Mouse (Mus musculus) hindbrain, embryonic 15.5 days (tissue): ENCODE measurements around the gene Nacc1. TPM values are rescaled to one million over a fixed set of nuclear protein-coding genes. Genes with fewer than 3 reads are reported as not detected.
A peak's percentile ranks its signal among the peaks of the same experiment; 100 is the strongest.
"Not testable (repeated sequence)": the region's sequence is repeated elsewhere in the genome, so short reads cannot be mapped to it uniquely, and the experiment has no call there.

Experiments used
- ATAC-seq: fragments of 200-750 bp; cut with Nextera tagmentation; 2 replicates; pipeline ENCODE4 v1.8.0; 2017; ENCODE audit warnings: low read depth, moderate number of reproducible peaks, moderate TSS enrichment; ENCODE audit not compliant: low FRiP score
- H3K27ac ChIP-seq: fragments of 300-500 bp; sonication (generic); replicated peaks from 2 replicates; pipeline ENCODE4 v1.5.1; 2015; ENCODE audit warnings: mild to moderate bottlenecking, inconsistent platforms
- H3K27me3 ChIP-seq: fragments of 300-500 bp; sonication (generic); 2 replicates; pipeline ENCODE4 v1.6.1; 2015; ENCODE audit warnings: control low read depth, inconsistent platforms
- H3K36me3 ChIP-seq: fragments of 300-500 bp; sonication (generic); 2 replicates; pipeline ENCODE4 v1.6.1; 2015; ENCODE audit warnings: control low read depth, inconsistent platforms
- H3K4me1 ChIP-seq: fragments of 300-500 bp; sonication (generic); replicated peaks from 2 replicates; pipeline ENCODE4 v1.6.1; 2015; ENCODE audit warnings: control low read depth, inconsistent platforms
- H3K4me2 ChIP-seq: fragments of 300-500 bp; sonication (generic); 2 replicates; pipeline ENCODE4 v1.6.1; 2015; ENCODE audit warnings: moderate library complexity, mild to moderate bottlenecking, inconsistent platforms
- H3K4me3 ChIP-seq: fragments of 300-500 bp; sonication (generic); 2 replicates; pipeline ENCODE4 v1.5.1; 2015; ENCODE audit warnings: mild to moderate bottlenecking, inconsistent platforms
- H3K9ac ChIP-seq: fragments of 300-500 bp; sonication (generic); 2 replicates; pipeline ENCODE4 v1.6.1; 2015; ENCODE audit warnings: inconsistent platforms
- H3K9me3 ChIP-seq: fragments of 300-500 bp; sonication (generic); 2 replicates; pipeline ENCODE4 v1.6.1; 2016; ENCODE audit warnings: control low read depth, inconsistent platforms
- WGBS: fragments of 180-500 bp; shearing (Covaris S2); methylation state at CpG from one replicate; pipeline ENCODE4 v1.1.7; 2015; 5-methylcytosine and 5-hydroxymethylcytosine counted together
- polyA plus RNA-seq: library from polyadenylated mRNA; unstranded; fragments of >200 nt; fragmentation: Nextera tagmentation; extraction: Ambion mirVana; gene quantifications from 2 replicates; pipeline ENCODE4 v1.2.1, GENCODE M21; 2015

Nacc1 gene
- polyA plus RNA-seq, 1 experiment from 2014 or later, result 16.1 TPM

DNA sequence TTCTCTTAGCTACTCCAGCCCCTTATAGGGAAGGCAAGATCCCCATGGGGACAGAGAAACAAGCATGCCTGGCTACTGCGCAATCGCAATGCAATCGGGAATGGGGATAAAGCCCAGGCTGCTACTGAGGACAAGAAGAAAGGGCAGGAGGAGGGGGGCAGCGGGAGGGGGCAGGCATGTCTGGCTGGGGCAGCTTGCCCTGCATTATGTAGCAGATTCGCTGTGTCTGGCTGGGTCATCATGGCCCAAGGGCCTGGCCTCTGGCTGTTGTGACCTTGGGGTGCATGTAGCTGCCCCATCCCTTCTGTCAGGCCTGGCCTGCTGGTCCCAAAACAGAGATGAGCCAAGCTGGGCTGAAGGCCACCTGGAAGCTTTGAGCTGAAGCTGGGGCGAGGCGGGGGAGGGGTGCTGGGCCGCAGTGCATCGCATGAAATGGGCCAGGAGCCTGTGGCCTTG lies 52.8 kb downstream of the Nacc1 start:
- WGBS, result 19% methylated on average over 9 of the region's 9 CpGs
- ATAC-seq, result no peak
- peaks cover 27% of the 10 kb centered on the region for H3K4me1 ChIP-seq
- no peak overlapping the region for H3K4me3 ChIP-seq
- peaks cover 23% of the 10 kb centered on the region for H3K36me3 ChIP-seq
- H3K9me3 ChIP-seq, result no peaks in the 10 kb centered on the region
- no peak overlapping the region for H3K4me2 ChIP-seq
- peak overlapping the region; percentile 68 for H3K27ac ChIP-seq
- no peak overlapping the region for H3K9ac ChIP-seq
- no peaks in the 10 kb centered on the region for H3K27me3 ChIP-seq

DNA sequence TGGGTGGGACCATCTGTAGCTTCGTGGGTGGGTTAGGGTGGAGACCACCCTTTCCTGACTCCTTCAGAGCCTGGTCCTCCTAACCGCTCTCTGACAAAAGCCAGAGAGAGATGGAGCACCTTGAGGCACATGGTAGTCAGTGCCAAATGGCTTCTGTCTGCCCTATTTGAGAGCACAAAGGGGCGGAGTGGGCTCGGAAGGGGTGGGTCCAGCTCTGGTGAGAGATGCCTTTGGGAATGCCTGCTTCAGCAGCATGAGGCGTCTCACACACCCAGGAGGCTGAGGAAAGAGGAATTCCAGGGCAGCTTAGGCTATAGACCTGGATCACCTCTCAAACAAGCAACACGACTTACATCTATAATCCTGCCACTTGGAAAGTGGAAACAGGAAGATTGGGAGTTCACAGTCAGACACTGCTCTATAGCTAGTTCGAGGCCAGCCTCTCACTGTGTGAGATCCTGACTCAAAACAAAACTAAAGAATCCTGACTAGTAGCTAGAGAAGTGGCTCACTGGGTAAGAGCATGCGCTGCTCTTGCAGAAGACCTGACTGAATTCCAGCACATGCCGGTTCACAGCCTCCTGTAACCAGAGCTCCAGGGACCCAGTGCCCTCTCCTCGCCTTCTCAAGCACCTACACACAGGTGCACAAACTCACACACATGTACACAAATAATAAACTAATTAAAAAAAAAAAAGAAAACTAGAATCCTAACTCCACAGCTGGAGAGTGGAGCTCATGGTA lies 53.6 kb downstream of the Nacc1 start:
- H3K4me3 ChIP-seq, result no peak overlapping the region
- H3K9me3 ChIP-seq, result no peaks in the 10 kb centered on the region
- H3K4me2 ChIP-seq, result no peak overlapping the region
- WGBS, result 57% methylated on average over 10 of the region's 10 CpGs
- no peak overlapping the region for H3K9ac ChIP-seq
- H3K27me3 ChIP-seq, result no peaks in the 10 kb centered on the region
- H3K27ac ChIP-seq, result peak overlapping the region; percentile 68; the same call in 1 of the 2 replicates
- H3K4me1 ChIP-seq, result peaks cover 27% of the 10 kb centered on the region
- H3K36me3 ChIP-seq, result peaks cover 23% of the 10 kb centered on the region
- ATAC-seq, result no peak

DNA sequence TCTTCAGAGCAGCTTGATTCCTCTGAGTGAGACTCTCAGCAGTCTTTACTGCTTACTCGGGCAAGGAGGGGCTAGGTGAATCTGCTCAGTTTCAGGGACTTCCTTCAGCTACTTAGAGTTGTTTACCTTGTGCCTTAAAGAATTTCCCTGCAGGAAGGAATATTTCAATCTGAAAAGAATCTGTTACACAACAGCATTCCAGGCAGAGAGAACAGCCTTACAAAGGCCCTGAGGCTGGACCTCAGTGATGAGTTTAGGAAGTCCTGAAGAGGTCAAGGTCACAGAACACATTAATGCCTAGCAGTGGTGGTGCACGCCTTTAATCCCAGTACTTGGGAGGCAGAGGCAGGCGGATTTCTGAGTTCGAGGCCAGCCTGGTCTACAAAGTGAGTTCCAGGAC lies 55.8 kb downstream of the Nacc1 start:
- Histone ChIP-seq H3K27ac (no peak overlapping the region), H3K9ac (no peak overlapping the region), H3K9me3 (no peaks in the 10 kb centered on the region), H3K4me1 (peaks cover 20% of the 10 kb centered on the region), H3K4me3 (no peak overlapping the region), H3K27me3 (no peaks in the 10 kb centered on the region), H3K4me2 (no peak overlapping the region), H3K36me3 (peaks cover 23% of the 10 kb centered on the region)
- no peak for ATAC-seq
- 94% methylated on average over 4 of the region's 4 CpGs for WGBS

DNA sequence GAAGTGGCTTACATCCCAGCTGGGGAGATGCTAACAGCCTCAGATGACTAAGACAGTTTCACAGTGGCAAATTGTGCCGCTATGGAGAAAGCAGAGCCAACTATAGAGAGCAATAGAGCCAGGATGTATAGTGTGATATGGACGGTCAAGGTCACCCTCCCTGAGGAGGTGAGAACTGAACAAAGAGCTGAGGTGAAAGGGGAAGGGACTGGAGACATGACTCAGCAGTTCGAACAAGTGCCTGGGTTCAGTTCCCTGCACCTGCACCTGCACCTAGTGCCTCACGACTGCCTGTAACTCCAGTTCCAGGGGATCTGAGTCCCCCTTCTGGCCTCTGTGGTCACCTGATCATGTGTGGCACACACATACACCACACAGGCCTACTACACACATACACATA lies 57.5 kb downstream of the Nacc1 start:
- no peak overlapping the region for H3K4me3 ChIP-seq
- H3K27me3 ChIP-seq, result no peaks in the 10 kb centered on the region
- ATAC-seq, result no peak
- 83% methylated on average over 4 of the region's 4 CpGs for WGBS
- H3K4me2 ChIP-seq, result no peak overlapping the region
- H3K36me3 ChIP-seq, result peaks cover 23% of the 10 kb centered on the region
- no peak overlapping the region for H3K27ac ChIP-seq
- H3K9me3 ChIP-seq, result no peaks in the 10 kb centered on the region
- H3K9ac ChIP-seq, result no peak overlapping the region
- H3K4me1 ChIP-seq, result peaks cover 10% of the 10 kb centered on the region

DNA sequence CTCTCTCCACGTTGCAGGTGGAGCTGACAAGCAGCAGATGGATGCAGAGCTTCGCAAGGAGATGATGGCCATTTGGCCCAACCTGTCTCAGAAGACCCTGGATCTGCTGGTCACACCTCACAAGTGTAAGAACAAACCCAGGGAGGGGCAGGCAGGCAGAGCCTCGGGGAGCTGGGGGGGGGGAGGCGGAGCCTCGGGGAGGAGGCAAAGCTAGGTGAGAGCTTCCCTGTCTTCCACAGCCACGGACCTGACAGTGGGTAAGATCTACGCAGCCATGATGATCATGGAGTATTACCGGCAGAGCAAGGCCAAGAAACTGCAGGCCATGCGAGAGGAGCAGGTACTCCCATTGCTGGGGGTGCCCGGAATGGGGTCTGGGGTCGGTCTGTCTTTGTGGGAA lies 58.1 kb downstream of the Nacc1 start:
- 84% methylated on average over 11 of the region's 11 CpGs for WGBS
- Histone ChIP-seq H3K9me3 (no peaks in the 10 kb centered on the region), H3K4me1 (peaks cover 4% of the 10 kb centered on the region), H3K36me3 (peaks cover 23% of the 10 kb centered on the region), H3K9ac (no peak overlapping the region), H3K27ac (no peak overlapping the region), H3K4me3 (no peak overlapping the region), H3K4me2 (no peak overlapping the region), H3K27me3 (no peaks in the 10 kb centered on the region)
- ATAC-seq, result no peak

DNA sequence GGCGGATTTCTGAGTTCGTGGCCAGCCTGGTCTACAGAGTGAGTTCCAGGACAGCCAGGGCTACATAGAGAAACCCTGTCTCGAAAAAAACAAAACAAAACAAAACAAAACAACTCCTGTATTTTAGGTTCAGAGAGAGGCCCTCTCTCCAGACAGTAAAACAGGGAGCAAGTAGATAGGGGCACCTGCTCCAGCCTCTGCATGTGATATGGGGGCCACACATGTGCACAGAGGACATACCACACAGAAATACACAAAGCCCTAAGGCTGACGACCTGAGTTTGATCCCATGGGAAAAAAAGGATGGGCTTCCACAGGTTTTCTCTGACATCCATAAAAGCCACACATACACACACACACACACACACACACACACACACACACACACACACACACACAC lies 64.2 kb downstream of the Nacc1 start:
- WGBS, result 77% methylated on average over 4 of the region's 4 CpGs
- H3K4me1 ChIP-seq, H3K27me3 ChIP-seq, H3K36me3 ChIP-seq, ATAC-seq, H3K9ac ChIP-seq, H3K27ac ChIP-seq, H3K4me2 ChIP-seq, H3K4me3 ChIP-seq, H3K9me3 ChIP-seq: not testable (repeated sequence)

DNA sequence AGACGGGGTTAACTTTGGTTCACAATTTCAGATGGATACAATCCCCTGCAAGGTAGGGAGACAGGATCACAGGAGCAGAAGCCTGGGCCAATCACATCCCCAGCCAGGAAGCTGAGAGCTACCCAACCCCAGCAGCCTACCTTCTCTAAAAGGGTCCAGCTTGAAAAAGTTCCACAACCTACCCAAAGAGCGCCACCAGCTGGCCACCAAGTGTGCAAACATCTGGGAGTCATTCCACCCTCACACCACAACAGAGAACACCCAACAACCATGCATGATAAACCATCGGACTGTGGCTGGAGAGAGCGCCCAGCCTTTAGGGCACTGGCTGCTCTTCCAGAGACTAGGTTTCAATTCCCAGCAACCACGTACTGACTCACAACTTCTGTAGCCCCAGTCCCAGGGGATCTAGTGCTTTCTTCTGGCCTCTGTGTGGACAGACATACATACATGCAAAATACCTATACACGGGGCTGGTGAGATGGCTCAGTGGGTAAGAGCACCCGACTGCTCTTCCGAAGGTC lies 66.5 kb downstream of the Nacc1 start:
- H3K4me1 ChIP-seq, result 0 out of 2 replicates have a peak, but pooled peaks cover under 1% of the 10 kb centered on the region
- no peak overlapping the region for H3K4me2 ChIP-seq
- H3K9ac ChIP-seq, result no peak overlapping the region
- 78% methylated on average over 8 of the region's 8 CpGs for WGBS
- no peaks in the 10 kb centered on the region for H3K9me3 ChIP-seq
- no peak overlapping the region for H3K4me3 ChIP-seq
- H3K27ac ChIP-seq, result no peak overlapping the region
- H3K36me3 ChIP-seq, result 0 out of 2 replicates have a peak, but pooled peaks cover 6% of the 10 kb centered on the region
- ATAC-seq, result no peak
- no peaks in the 10 kb centered on the region for H3K27me3 ChIP-seq

Other genes starting within 250 kb of the Nacc1 start
- 18.8 and 24.5 TPM in 2 replicates for gene Ier2, start 25.0 kb downstream of the Nacc1 start, polyA plus RNA-seq
- gene Trmt1, start 1.6 kb downstream of the Nacc1 start, polyA plus RNA-seq, result 62.5 and 65.9 TPM in 2 replicates
- 3.1 and 3.6 TPM in 2 replicates for gene Lyl1, start 13.6 kb upstream of the Nacc1 start, polyA plus RNA-seq
- 1.2 and 1.7 TPM in 2 replicates for gene G430095P16Rik, start 35.1 kb upstream of the Nacc1 start, polyA plus RNA-seq
- gene Nfix, start 112.5 kb upstream of the Nacc1 start, polyA plus RNA-seq, result 71.2 and 87.6 TPM in 2 replicates
- gene Dand5, start 135.0 kb upstream of the Nacc1 start, polyA plus RNA-seq, result 14.0 and 15.1 TPM in 2 replicates
- gene Gadd45gip1, start 143.7 kb upstream of the Nacc1 start, polyA plus RNA-seq, result 39.7 and 40.6 TPM in 2 replicates
- gene Rad23a, start 152.8 kb upstream of the Nacc1 start, polyA plus RNA-seq, result 79.1 and 85.9 TPM in 2 replicates
- gene Calr, start 159.1 kb upstream of the Nacc1 start, polyA plus RNA-seq, result 700 and 710 TPM in 2 replicates
- 108 and 112 TPM in 2 replicates for gene Farsa, start 169.1 kb upstream of the Nacc1 start, polyA plus RNA-seq
- gene Syce2, start 184.2 kb upstream of the Nacc1 start, polyA plus RNA-seq, result 33.7 and 37.3 TPM in 2 replicates
- gene Gcdh, start 206.1 kb upstream of the Nacc1 start, polyA plus RNA-seq, result 36.4 and 40.3 TPM in 2 replicates
- 0.64 TPM in 2 replicates for gene Klf1, start 214.1 kb upstream of the Nacc1 start, polyA plus RNA-seq
- 5.7 and 7.3 TPM in 2 replicates for gene Dnase2a, start 220.7 kb upstream of the Nacc1 start, polyA plus RNA-seq
- 72.4 and 81.1 TPM in 2 replicates for gene Mast1, start 249.5 kb upstream of the Nacc1 start, polyA plus RNA-seq